Mouse (Mus musculus) spleen, adult 2 months (tissue): ENCODE measurements at regions not wholly inside any gene's neighbourhood (a gene's known extent, or its start where the extent isn't known, plus 50 kb on each side); places are given as distances from the start of the nearest gene placed in this dataset.

ENCODE experiments used
- CTCF ChIP-seq: fragments of 200-500 bp; IDR thresholded peaks from 2 replicates; pipeline ENCODE4 v1.5.1; 2011; ENCODE audit warnings: mild to moderate bottlenecking, inconsistent platforms; ENCODE audit not compliant: insufficient read depth, insufficient read length, insufficient replicate concordance; ENCODE audit errors: extremely low read depth
- POLR2A ChIP-seq: fragments of 200-500 bp; IDR thresholded peaks from 2 replicates; pipeline ENCODE4 v1.6.1; 2011; ENCODE audit warnings: low read depth, low read length, inconsistent platforms

GRCm38 (mm10) chr17:75804358-75804757 is 252.6 kb upstream of the Fam98a start:
- TF ChIP-seq CTCF, result no peak
- TF ChIP-seq POLR2A, result no peak
